Mouse (Mus musculus): ENCODE measurements around the gene Atp6v0e. TPM values are rescaled to one million over a fixed set of nuclear protein-coding genes. Genes with fewer than 3 reads are reported as not detected.

Gene Atp6v0e
- polyA plus RNA-seq, 1 experiment from 2014 or later, result 87.3 TPM

DNA sequence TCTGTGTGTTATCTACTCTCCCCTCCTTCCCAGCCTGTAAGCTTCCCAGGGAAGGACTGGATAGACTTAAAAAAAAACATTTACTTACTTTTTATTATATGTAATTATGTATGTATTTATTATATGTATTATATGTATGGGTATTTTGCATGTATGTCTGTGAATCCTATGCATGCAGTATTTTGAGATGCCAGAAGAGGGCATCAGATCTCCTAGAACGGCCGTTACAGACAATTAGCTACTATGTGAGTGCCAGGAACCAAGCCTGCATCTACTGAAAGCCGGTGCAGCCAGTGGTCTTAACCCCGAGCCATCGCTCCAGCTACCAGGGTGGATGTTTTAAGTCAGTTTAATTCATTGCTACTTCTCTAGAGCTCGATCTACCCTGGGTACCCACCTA, 18.2 kb downstream of the Atp6v0e start:
- Histone ChIP-seq H3K4me1 (replicated peaks; ENCODE audit: control insufficient read depth, insufficient read depth, low read length) (no peaks in the 10 kb centered on the region; the same call in 1 of the 2 replicates), H3K9ac (ENCODE audit: low read length) (no peak overlapping the region), H3K36me3 (ENCODE audit: control insufficient read depth, insufficient read depth, low read length) (no peaks in the 10 kb centered on the region; the same call in 1 of the 2 replicates), H3K27ac (ENCODE audit: low read depth, low read length) (no peak overlapping the region), H3K9me3 (ENCODE audit: control insufficient read depth, low read length) (no peaks in the 10 kb centered on the region), H3K4me3 (ENCODE audit: low read depth, low read length) (no peak overlapping the region), H3K4me2 (ENCODE audit: low read depth, low read length, severe bottlenecking) (no peak overlapping the region), H3K27me3 (ENCODE audit: control insufficient read depth, insufficient read depth, low read length) (no peaks in the 10 kb centered on the region)
- DNase-seq (ENCODE audit: low spot score) (no peak), ATAC-seq (replicated peaks; ENCODE audit: low FRiP score) (no peak)
- 89% methylated on average over 6 of the region's 6 CpGs for WGBS

DNA sequence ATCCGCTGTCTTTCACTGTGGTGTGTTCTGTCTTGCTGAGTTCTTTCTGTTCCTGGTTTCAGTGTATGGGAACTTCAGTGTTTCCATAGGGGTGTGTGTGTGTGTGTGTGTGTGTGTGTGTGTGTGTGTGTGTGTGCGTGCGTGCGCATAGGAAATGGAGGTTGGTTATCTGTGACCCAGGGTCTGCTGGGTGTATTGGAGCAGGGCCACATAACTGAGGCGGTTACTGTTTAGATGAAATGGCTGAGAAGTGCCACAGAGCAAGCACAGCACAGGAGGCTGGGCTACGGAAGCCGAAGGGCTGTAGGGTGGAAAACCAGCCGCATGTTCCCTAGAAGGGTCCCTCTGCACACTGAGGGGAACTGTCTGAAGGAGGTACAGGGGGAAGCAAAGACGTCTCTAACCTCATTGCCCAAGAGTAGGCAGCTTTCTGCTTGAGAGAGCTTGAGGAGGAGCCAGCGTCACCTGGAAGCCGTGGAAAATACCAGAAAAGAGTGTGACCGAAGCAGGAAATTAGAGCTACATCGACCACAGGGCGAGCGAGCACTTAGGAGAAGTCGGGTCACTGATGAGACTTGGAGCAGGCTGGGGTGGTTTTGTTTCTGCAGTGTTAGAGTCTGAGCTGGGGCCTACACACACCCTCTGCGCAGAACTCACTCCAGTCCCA, 23.4 kb downstream of the Atp6v0e start:
- ATAC-seq (replicated peaks; ENCODE audit: low FRiP score) (no peak), DNase-seq (ENCODE audit: low spot score) (no peak)
- WGBS, result 93% methylated on average over 17 of the region's 17 CpGs
- Histone ChIP-seq H3K27me3 (ENCODE audit: control insufficient read depth, insufficient read depth, low read length) (no peaks in the 10 kb centered on the region), H3K36me3 (ENCODE audit: control insufficient read depth, insufficient read depth, low read length) (no peaks in the 10 kb centered on the region), H3K9me3 (ENCODE audit: control insufficient read depth, low read length) (no peaks in the 10 kb centered on the region), H3K4me3 (ENCODE audit: low read depth, low read length) (no peak overlapping the region), H3K9ac (ENCODE audit: low read length) (no peak overlapping the region), H3K4me2 (ENCODE audit: low read depth, low read length, severe bottlenecking) (no peak overlapping the region), H3K4me1 (replicated peaks; ENCODE audit: control insufficient read depth, insufficient read depth, low read length) (no peaks in the 10 kb centered on the region), H3K27ac (ENCODE audit: low read depth, low read length) (no peak overlapping the region)

DNA sequence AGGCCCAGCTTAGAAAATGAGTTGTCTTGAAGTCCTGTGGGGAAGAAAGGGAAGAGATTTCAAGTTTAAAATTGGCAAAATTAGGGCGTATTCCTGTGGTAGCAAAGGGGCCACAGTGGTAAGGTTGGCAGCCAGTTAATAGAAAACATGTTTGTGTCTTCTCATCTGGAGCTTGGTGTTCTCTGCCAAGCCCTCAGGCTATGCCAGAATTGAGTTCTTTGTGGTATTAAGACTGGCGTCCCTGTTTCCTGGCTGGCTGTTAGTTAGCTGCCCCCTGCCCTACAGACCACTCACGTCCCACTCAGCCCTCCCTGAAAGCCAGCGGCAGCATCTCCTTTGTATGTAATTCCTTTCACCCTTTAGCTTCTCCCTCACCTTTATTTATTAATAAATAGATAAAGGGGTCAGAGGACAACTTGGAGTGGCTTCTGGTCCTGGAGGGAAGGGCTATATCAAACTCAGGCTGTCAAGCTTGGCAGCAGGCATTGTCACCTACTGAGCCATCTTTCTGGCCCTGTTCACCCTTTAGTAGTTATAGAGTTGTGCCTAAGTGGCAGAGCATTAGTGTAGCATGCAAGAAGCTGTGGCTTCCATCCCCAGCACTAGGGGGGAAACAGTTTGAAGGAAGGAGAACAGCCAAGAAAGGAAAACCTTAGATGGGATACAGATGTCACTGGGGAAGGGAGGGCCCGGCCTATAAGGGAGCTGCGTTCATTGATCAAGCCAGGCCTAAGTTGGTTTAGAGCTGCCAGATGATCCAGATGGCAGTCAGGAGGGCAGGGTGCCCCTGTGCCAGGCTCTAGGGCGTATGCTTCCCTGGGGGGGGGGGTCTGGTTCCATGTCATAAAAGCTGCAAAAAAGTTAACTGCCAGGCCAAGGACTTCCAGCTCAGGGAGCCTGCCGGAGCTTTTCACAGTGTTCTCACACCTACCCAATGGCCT, 26.0 kb downstream of the Atp6v0e start:
- H3K27ac ChIP-seq (ENCODE audit: low read depth, low read length), result no peak overlapping the region
- WGBS, result 76% methylated on average over 8 of the region's 8 CpGs
- no peak overlapping the region for H3K4me2 ChIP-seq (ENCODE audit: low read depth, low read length, severe bottlenecking)
- ATAC-seq (replicated peaks; ENCODE audit: low FRiP score) (no peak), DNase-seq (ENCODE audit: low spot score) (no peak)
- H3K27me3 ChIP-seq (ENCODE audit: control insufficient read depth, insufficient read depth, low read length), result no peaks in the 10 kb centered on the region
- H3K36me3 ChIP-seq (ENCODE audit: control insufficient read depth, insufficient read depth, low read length), result no peaks in the 10 kb centered on the region
- H3K9me3 ChIP-seq (ENCODE audit: control insufficient read depth, low read length), result no peaks in the 10 kb centered on the region
- no peak overlapping the region for H3K9ac ChIP-seq (ENCODE audit: low read length)
- no peaks in the 10 kb centered on the region for H3K4me1 ChIP-seq (replicated peaks; ENCODE audit: control insufficient read depth, insufficient read depth, low read length)
- H3K4me3 ChIP-seq (ENCODE audit: low read depth, low read length), result no peak overlapping the region

DNA sequence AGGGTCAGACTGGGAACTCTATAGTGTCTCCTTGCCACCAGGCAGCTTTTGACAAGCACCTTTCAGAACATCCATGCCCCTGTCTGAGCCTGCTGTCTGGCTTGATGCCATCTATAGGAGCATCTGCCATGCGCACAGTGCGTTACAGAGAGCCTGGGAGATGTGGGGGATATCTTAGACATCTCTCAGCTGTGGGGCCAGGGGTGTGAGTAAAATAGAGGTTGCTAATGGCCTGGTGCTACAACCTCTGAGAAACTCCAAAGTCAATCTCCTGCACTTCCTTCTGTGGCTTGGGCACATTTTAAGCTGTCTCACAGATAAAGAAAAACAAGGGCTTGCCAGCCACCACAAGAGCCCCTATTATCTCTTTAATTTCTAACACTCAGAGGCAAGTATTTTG, 26.8 kb downstream of the Atp6v0e start:
- no peak overlapping the region for H3K9ac ChIP-seq (ENCODE audit: low read length)
- H3K27me3 ChIP-seq (ENCODE audit: control insufficient read depth, insufficient read depth, low read length), result no peaks in the 10 kb centered on the region
- H3K9me3 ChIP-seq (ENCODE audit: control insufficient read depth, low read length), result no peaks in the 10 kb centered on the region
- no peaks in the 10 kb centered on the region for H3K36me3 ChIP-seq (ENCODE audit: control insufficient read depth, insufficient read depth, low read length)
- no peak overlapping the region for H3K4me2 ChIP-seq (ENCODE audit: low read depth, low read length, severe bottlenecking)
- H3K27ac ChIP-seq (ENCODE audit: low read depth, low read length), result no peak overlapping the region
- H3K4me3 ChIP-seq (ENCODE audit: low read depth, low read length), result no peak overlapping the region
- 91% methylated on average over 2 of the region's 2 CpGs for WGBS
- no peaks in the 10 kb centered on the region for H3K4me1 ChIP-seq (replicated peaks; ENCODE audit: control insufficient read depth, insufficient read depth, low read length)
- no peak for DNase-seq (ENCODE audit: low spot score)
- ATAC-seq (replicated peaks; ENCODE audit: low FRiP score), result no peak

DNA sequence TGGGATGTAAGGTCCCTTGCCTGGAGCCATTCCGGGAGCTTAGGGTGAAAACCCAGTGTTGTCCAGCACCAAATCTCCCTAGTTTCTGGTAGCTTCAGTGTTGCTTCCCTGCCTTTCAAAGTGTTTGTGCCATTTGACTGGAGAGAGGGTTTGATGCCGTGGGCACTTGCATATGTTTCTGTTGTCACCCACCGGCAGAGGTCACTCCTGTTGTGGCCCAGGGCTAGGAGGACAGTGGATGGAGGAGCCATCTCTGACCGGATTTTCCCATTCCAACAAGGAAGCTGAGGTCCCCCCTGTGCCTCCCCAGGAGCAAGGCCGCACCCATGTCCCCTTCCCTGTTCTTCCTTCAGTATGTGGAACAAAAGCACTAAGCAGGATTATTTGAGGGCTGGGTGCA, 27.2 kb downstream of the Atp6v0e start:
- 82% methylated on average over 5 of the region's 5 CpGs for WGBS
- no peak overlapping the region for H3K9ac ChIP-seq (ENCODE audit: low read length)
- H3K9me3 ChIP-seq (ENCODE audit: control insufficient read depth, low read length), result no peaks in the 10 kb centered on the region
- ATAC-seq (replicated peaks; ENCODE audit: low FRiP score) (no peak), DNase-seq (ENCODE audit: low spot score) (no peak)
- no peaks in the 10 kb centered on the region for H3K36me3 ChIP-seq (ENCODE audit: control insufficient read depth, insufficient read depth, low read length)
- no peaks in the 10 kb centered on the region for H3K27me3 ChIP-seq (ENCODE audit: control insufficient read depth, insufficient read depth, low read length)
- no peak overlapping the region for H3K4me2 ChIP-seq (ENCODE audit: low read depth, low read length, severe bottlenecking)
- H3K4me3 ChIP-seq (ENCODE audit: low read depth, low read length), result no peak overlapping the region
- H3K27ac ChIP-seq (ENCODE audit: low read depth, low read length), result no peak overlapping the region
- no peaks in the 10 kb centered on the region for H3K4me1 ChIP-seq (replicated peaks; ENCODE audit: control insufficient read depth, insufficient read depth, low read length)

DNA sequence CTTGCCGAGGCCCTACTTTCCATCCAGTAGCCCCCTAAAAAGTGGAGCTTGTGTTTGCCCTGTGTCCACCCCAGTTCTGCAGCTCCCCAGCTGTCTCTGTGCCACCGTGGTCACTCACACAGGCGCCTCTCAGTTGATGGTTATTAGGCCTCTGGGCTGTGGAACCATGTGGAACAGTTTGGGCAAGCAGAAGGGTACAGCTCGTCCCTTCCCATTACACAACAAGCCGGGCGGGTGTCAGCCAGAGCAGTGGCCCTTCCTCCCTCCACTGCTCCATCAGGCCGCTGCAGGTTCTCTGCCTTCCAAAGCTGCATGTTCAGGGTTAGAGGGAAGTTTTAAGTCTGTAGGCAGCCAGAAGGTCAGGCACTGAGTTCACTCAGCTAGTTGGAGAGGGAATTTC, 28.1 kb downstream of the Atp6v0e start:
- H3K4me1 ChIP-seq (replicated peaks; ENCODE audit: control insufficient read depth, insufficient read depth, low read length), result no peaks in the 10 kb centered on the region

DNA sequence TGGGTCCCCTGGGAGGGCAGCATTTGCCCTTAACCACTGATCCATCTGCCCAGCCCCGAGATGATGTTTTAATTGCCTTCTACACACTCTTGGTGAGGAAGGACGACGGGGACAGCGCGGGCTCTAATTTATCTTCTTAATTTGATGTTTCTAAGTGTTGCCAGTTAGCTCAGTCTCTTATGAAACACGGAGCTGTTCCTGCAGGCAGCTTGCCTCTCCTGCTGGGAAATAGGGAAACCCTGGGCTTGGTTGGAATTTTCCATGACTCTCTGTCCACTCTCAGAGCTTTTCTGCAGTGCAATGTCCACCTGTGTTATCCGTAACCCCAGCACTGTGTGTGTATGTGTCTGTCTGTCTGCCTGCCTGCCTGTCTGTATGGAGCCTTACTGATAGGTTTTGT, 30.4 kb downstream of the Atp6v0e start:
- Histone ChIP-seq H3K4me1 (replicated peaks; ENCODE audit: control insufficient read depth, insufficient read depth, low read length) (no peaks in the 10 kb centered on the region), H3K9ac (ENCODE audit: low read length) (no peak overlapping the region), H3K27ac (ENCODE audit: low read depth, low read length) (no peak overlapping the region), H3K36me3 (ENCODE audit: control insufficient read depth, insufficient read depth, low read length) (no peaks in the 10 kb centered on the region), H3K9me3 (ENCODE audit: control insufficient read depth, low read length) (no peaks in the 10 kb centered on the region), H3K4me3 (ENCODE audit: low read depth, low read length) (no peak overlapping the region), H3K27me3 (ENCODE audit: control insufficient read depth, insufficient read depth, low read length) (no peaks in the 10 kb centered on the region), H3K4me2 (ENCODE audit: low read depth, low read length, severe bottlenecking) (no peak overlapping the region)
- WGBS, result 88% methylated on average over 7 of the region's 7 CpGs
- ATAC-seq (replicated peaks; ENCODE audit: low FRiP score) (no peak), DNase-seq (ENCODE audit: low spot score) (no peak)

More for the DNA sequence above, 28.1 kb downstream of the Atp6v0e start:
- Histone ChIP-seq H3K9me3 (ENCODE audit: control insufficient read depth, low read length) (no peaks in the 10 kb centered on the region), H3K4me2 (ENCODE audit: low read depth, low read length, severe bottlenecking) (no peak overlapping the region), H3K27me3 (ENCODE audit: control insufficient read depth, insufficient read depth, low read length) (no peaks in the 10 kb centered on the region), H3K36me3 (ENCODE audit: control insufficient read depth, insufficient read depth, low read length) (no peaks in the 10 kb centered on the region), H3K9ac (ENCODE audit: low read length) (no peak overlapping the region), H3K4me3 (ENCODE audit: low read depth, low read length) (no peak overlapping the region), H3K27ac (ENCODE audit: low read depth, low read length) (no peak overlapping the region)
- WGBS, result 92% methylated on average over 7 of the region's 7 CpGs
- no peak for ATAC-seq (replicated peaks; ENCODE audit: low FRiP score)
- no peak for DNase-seq (ENCODE audit: low spot score)

DNA sequence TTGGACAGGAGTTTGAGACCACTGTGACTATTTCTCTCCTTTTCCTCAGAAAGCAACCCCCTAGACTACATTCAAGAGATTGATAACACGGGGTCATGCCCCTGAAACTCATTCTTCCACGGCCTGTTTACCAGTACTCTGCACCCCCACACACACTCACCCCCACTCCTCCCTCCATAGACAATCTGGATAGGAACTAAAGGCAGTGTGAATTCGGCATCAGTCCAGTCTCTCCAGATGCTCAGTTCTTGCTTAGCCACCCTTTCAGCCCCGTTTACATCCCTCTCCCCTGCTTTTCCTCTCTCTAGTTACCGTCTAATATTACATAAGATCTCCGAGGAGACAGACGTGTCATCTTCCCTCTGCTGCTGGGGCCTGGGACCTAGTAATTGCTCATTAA, 31.1 kb downstream of the Atp6v0e start:
- 78% methylated on average over 7 of the region's 7 CpGs for WGBS

More for the DNA sequence above, 31.1 kb downstream of the Atp6v0e start:
- no peaks in the 10 kb centered on the region for H3K36me3 ChIP-seq (ENCODE audit: control insufficient read depth, insufficient read depth, low read length)
- no peak overlapping the region for H3K9ac ChIP-seq (ENCODE audit: low read length)
- ATAC-seq (replicated peaks; ENCODE audit: low FRiP score), result no peak
- DNase-seq (ENCODE audit: low spot score), result no peak
- H3K27ac ChIP-seq (ENCODE audit: low read depth, low read length), result no peak overlapping the region
- H3K4me1 ChIP-seq (replicated peaks; ENCODE audit: control insufficient read depth, insufficient read depth, low read length), result no peaks in the 10 kb centered on the region
- H3K4me2 ChIP-seq (ENCODE audit: low read depth, low read length, severe bottlenecking), result no peak overlapping the region
- H3K27me3 ChIP-seq (ENCODE audit: control insufficient read depth, insufficient read depth, low read length), result no peaks in the 10 kb centered on the region
- no peaks in the 10 kb centered on the region for H3K9me3 ChIP-seq (ENCODE audit: control insufficient read depth, low read length)
- no peak overlapping the region for H3K4me3 ChIP-seq (ENCODE audit: low read depth, low read length)

Measured in forebrain, embryonic 11.5 days (tissue).